Mouse (Mus musculus) intestine, embryonic 16.5 days (tissue): ENCODE measurements around the gene Spock2. TPM values are rescaled to one million over a fixed set of nuclear protein-coding genes. Genes with fewer than 3 reads are reported as not detected.

ENCODE experiments used
- ATAC-seq: fragments of 200-750 bp; cut with Nextera tagmentation; 2 replicates; pipeline ENCODE4 v1.8.0; 2017; ENCODE audit warnings: moderate TSS enrichment, moderate library complexity
- H3K27ac ChIP-seq: fragments of 300-500 bp; sonication (generic); 2 replicates; pipeline ENCODE4 v1.5.1; 2014; ENCODE audit warnings: mild to moderate bottlenecking, low read length
- H3K27me3 ChIP-seq: fragments of 300-500 bp; sonication (generic); replicated peaks from 2 replicates; pipeline ENCODE4 v1.6.1; 2014; ENCODE audit warnings: low read length, control low read depth, mixed read lengths; ENCODE audit not compliant: control insufficient read depth, insufficient read depth
- H3K36me3 ChIP-seq: fragments of 300-500 bp; sonication (generic); 2 replicates; pipeline ENCODE4 v1.6.1; 2014; ENCODE audit warnings: low read length, control low read depth; ENCODE audit not compliant: control insufficient read depth, insufficient read depth
- H3K4me1 ChIP-seq: fragments of 300-500 bp; sonication (generic); 2 replicates; pipeline ENCODE4 v1.6.1; 2014; ENCODE audit warnings: low read length, control low read depth, mixed read lengths; ENCODE audit not compliant: control insufficient read depth, insufficient read depth
- H3K4me2 ChIP-seq: fragments of 300-500 bp; sonication (generic); 2 replicates; pipeline ENCODE4 v1.6.1; 2014; ENCODE audit warnings: low read depth, low read length, control low read depth
- H3K4me3 ChIP-seq: fragments of 300-500 bp; sonication (generic); 2 replicates; pipeline ENCODE4 v1.5.1; 2014; ENCODE audit warnings: mild to moderate bottlenecking, low read length
- H3K9ac ChIP-seq: fragments of 300-500 bp; sonication (generic); 2 replicates; pipeline ENCODE4 v1.6.1; 2014; ENCODE audit warnings: low read depth, low read length
- H3K9me3 ChIP-seq: fragments of 300-500 bp; sonication (generic); 2 replicates; pipeline ENCODE4 v1.6.1; 2016; ENCODE audit warnings: low read length, control low read depth; ENCODE audit not compliant: control insufficient read depth
- WGBS: fragments of 180-500 bp; shearing (Covaris S2); extraction: QIAGEN DNeasy Blood & Tissue Kit; methylation state at CpG from one replicate; pipeline ENCODE4 v1.1.7; 2014; 5-methylcytosine and 5-hydroxymethylcytosine counted together
- polyA plus RNA-seq: library from polyadenylated mRNA; unstranded; fragments of >200 nt; fragmentation: Nextera tagmentation; extraction: Ambion mirVana; gene quantifications from 2 replicates; pipeline ENCODE4 v1.2.1, GENCODE M21; 2015

Gene Spock2
- polyA plus RNA-seq, 1 experiment from 2014 or later = 3.4 TPM

DNA sequence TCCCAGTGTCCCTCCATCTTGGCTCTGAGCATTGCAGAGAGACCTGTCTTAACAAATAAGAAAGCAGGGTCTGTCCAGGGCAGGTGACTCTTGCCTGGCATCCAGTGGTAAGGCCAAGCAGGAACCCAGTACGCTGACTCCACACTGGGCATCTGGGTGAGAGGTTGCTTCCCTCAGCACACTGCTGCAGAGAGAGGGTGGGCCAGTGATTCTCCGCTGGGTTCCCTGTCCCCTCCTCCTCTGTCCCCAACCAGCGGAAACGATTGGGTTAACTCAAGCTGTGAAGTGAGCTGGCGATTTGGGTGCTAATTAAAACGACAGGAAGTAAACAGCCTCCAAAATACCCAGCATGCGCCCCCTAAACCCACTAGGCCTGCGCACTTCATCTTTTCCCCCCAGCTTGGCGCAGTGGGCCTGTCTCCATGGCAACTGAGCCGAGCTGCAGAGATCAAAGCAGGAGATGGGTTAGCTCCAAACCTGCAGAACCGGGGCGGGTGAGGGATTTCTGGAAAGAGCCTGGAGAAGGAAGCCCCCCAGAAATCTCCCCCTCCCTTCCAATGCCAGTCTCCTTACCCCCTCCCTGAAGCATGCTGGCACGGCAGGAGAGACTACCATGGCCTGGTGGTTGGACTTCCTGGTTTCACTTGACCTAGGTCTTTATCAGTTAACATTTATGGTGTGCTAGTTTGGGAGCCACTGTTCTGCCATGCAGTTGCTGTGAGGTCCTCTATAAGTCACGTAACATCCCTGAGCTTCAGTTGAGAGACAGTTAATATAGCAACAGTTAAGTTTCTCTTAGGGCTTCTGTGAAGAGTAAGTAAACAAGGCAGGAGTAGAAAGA is 9.5 kb downstream of the Spock2 start:
- H3K4me2 ChIP-seq = peak overlapping the region; percentile 32; the same call in 1 of the 2 replicates
- peak; percentile 75 for ATAC-seq

DNA sequence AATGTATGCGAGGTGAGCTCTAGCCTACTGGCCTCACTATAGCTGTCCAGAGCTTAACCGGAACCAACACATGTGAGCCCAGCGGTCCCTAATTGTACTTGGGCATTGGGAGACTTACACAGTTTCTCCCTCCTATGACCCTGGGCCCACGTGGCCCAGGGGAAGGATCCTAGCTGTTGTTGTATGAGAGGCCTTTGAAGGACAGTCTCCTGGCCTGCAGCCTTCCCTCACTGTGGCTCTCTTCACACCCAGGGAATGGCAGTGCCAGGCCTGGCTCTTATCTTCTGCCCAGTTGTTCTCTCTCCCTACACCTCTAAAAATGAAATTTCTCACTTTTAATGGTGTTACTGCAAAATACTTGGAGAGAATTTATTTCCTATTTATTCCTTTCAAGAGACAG is 11.0 kb downstream of the Spock2 start:
- no peaks in the 10 kb centered on the region for H3K36me3 ChIP-seq
- H3K4me2 ChIP-seq = no peak overlapping the region
- WGBS = 54% methylated on average over 4 of the region's 4 CpGs
- no peak overlapping the region for H3K9ac ChIP-seq
- H3K27ac ChIP-seq = no peak overlapping the region
- ATAC-seq = no peak
- peaks cover 12% of the 10 kb centered on the region for H3K4me1 ChIP-seq
- no peak overlapping the region for H3K4me3 ChIP-seq
- H3K9me3 ChIP-seq = no peaks in the 10 kb centered on the region
- no peaks in the 10 kb centered on the region for H3K27me3 ChIP-seq

More for the DNA sequence above, 9.5 kb downstream of the Spock2 start:
- no peak overlapping the region for H3K4me3 ChIP-seq
- 16% methylated on average over 14 of the region's 14 CpGs for WGBS
- peak overlapping the region; percentile 24; the same call in 1 of the 2 replicates for H3K9ac ChIP-seq
- no peak overlapping the region for H3K27ac ChIP-seq
- H3K36me3 ChIP-seq = no peaks in the 10 kb centered on the region
- no peaks in the 10 kb centered on the region for H3K9me3 ChIP-seq
- no peaks in the 10 kb centered on the region for H3K27me3 ChIP-seq
- H3K4me1 ChIP-seq = peaks cover 12% of the 10 kb centered on the region

DNA sequence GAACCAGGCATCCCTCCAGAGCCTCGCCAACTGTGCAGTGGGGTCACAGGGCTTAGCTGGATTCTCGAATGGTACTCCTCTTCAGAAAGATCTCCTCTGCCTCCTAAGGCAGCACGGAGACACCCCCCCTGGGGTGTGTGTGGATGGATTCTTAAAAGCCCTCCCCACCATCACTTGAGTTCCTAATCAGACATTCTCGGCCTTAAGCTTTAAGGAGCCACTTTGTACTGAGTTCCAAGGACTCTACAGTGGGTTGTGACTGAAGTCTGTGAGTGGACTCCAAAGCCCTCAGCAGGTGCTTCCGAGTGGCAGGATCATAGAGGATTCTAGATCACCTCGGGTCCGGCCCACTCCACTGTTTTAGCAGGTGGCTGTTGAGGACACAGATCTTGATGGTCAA is 12.4 kb downstream of the Spock2 start:
- Histone ChIP-seq H3K4me2 (no peak overlapping the region), H3K4me3 (no peak overlapping the region), H3K4me1 (peaks cover 12% of the 10 kb centered on the region), H3K27ac (no peak overlapping the region), H3K36me3 (no peaks in the 10 kb centered on the region), H3K9ac (no peak overlapping the region), H3K27me3 (no peaks in the 10 kb centered on the region), H3K9me3 (no peaks in the 10 kb centered on the region)
- ATAC-seq = no peak
- WGBS = 73% methylated on average over 7 of the region's 7 CpGs

DNA sequence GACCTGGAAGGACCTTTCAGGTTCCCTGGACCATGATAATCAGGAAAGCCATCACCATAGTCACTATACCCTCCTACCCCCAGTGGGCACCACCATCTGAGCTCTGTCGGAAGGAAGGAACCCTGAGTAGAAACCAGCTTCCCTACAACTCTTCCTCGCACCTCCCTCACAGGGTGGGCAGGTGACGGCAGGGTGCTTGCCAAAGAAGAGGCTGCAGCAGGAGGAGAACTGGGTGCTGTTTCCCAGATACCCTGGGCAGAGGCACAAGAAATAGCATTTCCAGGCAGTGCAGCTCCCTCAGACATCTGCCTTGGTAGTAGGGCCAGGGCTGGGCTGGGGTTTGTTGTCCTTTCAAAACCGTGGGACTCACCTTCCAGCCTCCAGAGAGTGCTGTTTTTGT is 14.6 kb downstream of the Spock2 start:
- Histone ChIP-seq H3K4me1 (peaks cover 8% of the 10 kb centered on the region), H3K27ac (no peak overlapping the region), H3K9me3 (no peaks in the 10 kb centered on the region), H3K4me2 (no peak overlapping the region), H3K9ac (no peak overlapping the region), H3K27me3 (no peaks in the 10 kb centered on the region), H3K36me3 (no peaks in the 10 kb centered on the region), H3K4me3 (no peak overlapping the region)
- 83% methylated on average over 4 of the region's 4 CpGs for WGBS
- ATAC-seq = no peak

DNA sequence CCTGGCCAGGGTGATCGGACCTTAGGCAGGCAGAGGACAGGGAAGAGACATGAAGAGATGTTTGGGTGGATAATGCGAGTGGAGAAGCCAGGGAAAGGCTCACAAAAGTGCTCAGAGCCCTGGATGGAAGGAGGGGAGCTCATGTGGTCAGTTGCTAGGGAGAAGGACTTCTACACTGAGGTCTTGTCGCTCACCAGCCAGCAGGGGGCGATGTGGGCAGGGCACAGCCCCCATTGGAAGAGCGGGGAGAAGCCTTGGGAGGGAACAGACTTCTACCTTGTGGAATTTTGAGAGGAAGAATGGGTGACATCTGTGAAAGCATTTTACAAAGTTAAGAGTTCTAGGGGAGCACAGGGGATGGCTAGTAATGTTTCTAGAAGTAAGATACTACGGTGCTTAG is 18.1 kb downstream of the Spock2 start:
- Histone ChIP-seq H3K4me1 (peaks cover 3% of the 10 kb centered on the region; the same call in 1 of the 2 replicates), H3K27ac (no peak overlapping the region), H3K9me3 (no peaks in the 10 kb centered on the region), H3K27me3 (no peaks in the 10 kb centered on the region), H3K9ac (no peak overlapping the region), H3K36me3 (no peaks in the 10 kb centered on the region), H3K4me3 (no peak overlapping the region), H3K4me2 (no peak overlapping the region)
- no peak for ATAC-seq
- WGBS = 63% methylated on average over 6 of the region's 6 CpGs

DNA sequence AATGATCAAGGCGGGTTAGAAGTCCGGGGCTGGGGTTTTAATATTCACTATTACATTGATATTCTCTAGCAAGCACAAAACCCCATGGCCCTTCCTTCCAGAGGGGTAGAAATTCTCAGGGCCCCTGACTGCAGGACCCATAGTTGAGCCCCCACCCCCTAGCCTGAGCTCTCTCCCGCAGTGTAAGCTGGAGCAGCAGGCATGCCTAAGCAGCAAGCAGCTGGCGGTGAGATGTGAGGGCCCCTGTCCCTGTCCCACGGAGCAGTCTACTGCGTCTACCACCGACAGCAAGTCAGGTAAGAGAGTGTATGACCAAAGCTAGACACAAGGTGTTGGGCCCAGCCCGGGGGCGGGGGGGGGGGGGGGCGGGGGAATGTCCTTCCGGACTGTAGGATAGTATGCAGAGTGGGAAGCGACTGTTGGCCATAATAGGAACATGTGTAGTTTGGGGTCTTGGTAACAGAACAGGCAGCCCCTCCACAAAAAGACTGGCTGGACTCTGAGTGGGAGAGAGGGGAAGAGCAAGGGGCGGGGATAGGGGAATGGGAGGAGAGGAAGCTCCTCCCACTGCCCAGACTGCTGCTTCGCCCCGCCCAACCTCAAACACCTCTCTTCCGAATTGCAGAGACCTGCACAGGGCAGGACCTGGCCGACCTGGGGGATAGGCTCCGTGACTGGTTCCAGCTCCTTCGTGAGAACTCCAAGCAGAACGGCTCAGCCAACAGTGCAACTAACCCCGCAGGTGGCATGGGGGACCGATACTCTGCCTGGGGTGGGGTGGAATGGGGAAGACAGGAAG is 19.7 kb downstream of the Spock2 start:
- ATAC-seq = peak; percentile 67
- H3K36me3 ChIP-seq = no peaks in the 10 kb centered on the region
- H3K4me2 ChIP-seq = peak overlapping the region; percentile 28
- peak overlapping the region; percentile 19; the same call in 1 of the 2 replicates for H3K4me3 ChIP-seq
- H3K27me3 ChIP-seq = no peaks in the 10 kb centered on the region
- WGBS = 24% methylated on average over 22 of the region's 22 CpGs
- H3K27ac ChIP-seq = no peak overlapping the region
- H3K9me3 ChIP-seq = no peaks in the 10 kb centered on the region
- peaks cover 3% of the 10 kb centered on the region; the same call in 1 of the 2 replicates for H3K4me1 ChIP-seq
- no peak overlapping the region for H3K9ac ChIP-seq

DNA sequence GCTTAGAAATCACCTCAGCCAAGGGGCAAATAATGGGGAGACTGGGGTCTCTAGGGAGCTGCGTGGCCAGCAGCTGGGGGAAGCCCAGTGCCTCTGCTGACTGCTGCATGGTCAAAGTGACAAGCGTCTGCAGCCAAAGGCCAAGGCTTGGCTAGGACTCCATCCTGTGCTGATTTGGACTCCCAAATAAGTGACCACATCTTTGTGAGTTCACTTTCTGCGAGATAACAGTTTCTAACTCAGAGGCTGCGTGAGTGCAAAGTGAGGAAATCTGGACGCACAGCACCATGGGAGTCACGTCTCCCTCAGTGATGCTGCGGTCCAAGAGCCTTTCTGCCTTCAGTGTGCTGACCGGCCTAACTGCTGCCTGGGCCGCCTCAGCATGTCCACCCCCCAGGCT is 22.3 kb downstream of the Spock2 start:
- H3K27ac ChIP-seq = no peak overlapping the region
- no peaks in the 10 kb centered on the region for H3K9me3 ChIP-seq
- no peak overlapping the region for H3K4me2 ChIP-seq
- H3K4me3 ChIP-seq = no peak overlapping the region
- H3K4me1 ChIP-seq = peaks cover 3% of the 10 kb centered on the region; the same call in 1 of the 2 replicates
- no peaks in the 10 kb centered on the region for H3K27me3 ChIP-seq
- 88% methylated on average over 9 of the region's 9 CpGs for WGBS
- no peak for ATAC-seq
- H3K9ac ChIP-seq = no peak overlapping the region
- no peaks in the 10 kb centered on the region for H3K36me3 ChIP-seq

DNA sequence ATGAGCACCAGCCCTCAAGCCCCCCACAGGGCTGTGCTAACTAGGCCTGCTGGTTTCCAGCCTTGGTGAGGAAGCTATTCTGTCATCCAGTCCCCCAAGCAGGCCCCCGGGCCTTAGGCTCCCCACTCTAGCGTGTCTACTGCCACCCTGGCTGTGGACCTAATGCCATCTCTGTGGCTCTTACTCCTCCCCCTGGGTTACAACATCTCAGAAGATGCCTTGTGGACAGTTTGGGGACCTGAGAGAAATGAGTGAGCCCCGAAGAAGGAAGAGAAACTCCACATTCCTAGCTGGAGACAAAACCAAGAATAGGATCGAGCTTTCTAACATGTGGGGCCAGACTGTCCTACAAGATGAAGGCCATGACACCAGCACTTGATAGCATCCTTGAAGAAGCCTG is 24.5 kb downstream of the Spock2 start:
- WGBS = 77% methylated on average over 4 of the region's 4 CpGs
- H3K4me1 ChIP-seq = peaks cover 11% of the 10 kb centered on the region
- H3K27ac ChIP-seq = no peak overlapping the region
- no peak overlapping the region for H3K9ac ChIP-seq
- H3K27me3 ChIP-seq = no peaks in the 10 kb centered on the region
- H3K4me3 ChIP-seq = no peak overlapping the region
- no peak for ATAC-seq
- no peaks in the 10 kb centered on the region for H3K36me3 ChIP-seq
- no peaks in the 10 kb centered on the region for H3K9me3 ChIP-seq
- H3K4me2 ChIP-seq = no peak overlapping the region

DNA sequence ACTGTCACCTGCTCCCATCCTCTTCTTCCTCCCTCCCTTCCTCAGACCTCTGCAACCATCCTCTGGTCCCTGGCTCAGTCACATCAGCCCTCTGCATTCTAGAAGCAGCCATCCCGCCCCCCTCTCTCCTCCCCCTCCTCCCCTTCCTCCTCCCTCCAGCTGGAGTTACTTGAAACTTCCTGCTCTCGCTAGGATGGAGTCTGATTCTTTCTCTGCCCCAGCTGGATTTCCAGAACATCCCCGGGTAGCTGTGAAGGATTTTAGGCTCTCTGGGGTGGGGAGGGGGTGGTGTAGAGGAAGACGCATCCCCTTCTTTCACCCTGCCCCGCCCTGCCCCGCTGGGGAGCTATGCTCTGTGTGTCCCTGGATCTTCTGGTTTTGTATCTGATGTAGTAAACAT is 27.5 kb downstream of the Spock2 start:
- Histone ChIP-seq H3K4me2 (no peak overlapping the region), H3K9me3 (no peaks in the 10 kb centered on the region), H3K9ac (no peak overlapping the region; the same call in 1 of the 2 replicates), H3K4me3 (no peak overlapping the region), H3K27ac (peak overlapping the region; percentile 37; the same call in 1 of the 2 replicates), H3K4me1 (peaks cover 8% of the 10 kb centered on the region), H3K27me3 (no peaks in the 10 kb centered on the region), H3K36me3 (no peaks in the 10 kb centered on the region)
- ATAC-seq = no peak
- 29% methylated on average over 6 of the region's 6 CpGs for WGBS
